Mouse (Mus musculus) heart, postnatal 10 days (tissue): Measurements from ENCODE around the gene Prpf40b. TPM values are rescaled to one million over a fixed set of nuclear protein-coding genes. Genes with fewer than 3 reads are reported as not detected.

Experiments
- DNase-seq, 2 experiments: peaks; one replicate each; pipeline ENCODE4 v3.0.0; 2021
- intact Hi-C: fragments of 180-260 bp; cut with DNase I; formaldehyde crosslinking; loops from one replicate; pipeline ENCODE4 v1.15.1; 2025
- total RNA-seq, 2 experiments: library from RNA; stranded (reverse); gene quantifications; 2 replicates each; pipeline ENCODE4 v1.2.3; 2021

Gene Prpf40b
- total RNA-seq, 2 experiments from 2014 or later, result 30.5 to 38.7 TPM

DNA sequence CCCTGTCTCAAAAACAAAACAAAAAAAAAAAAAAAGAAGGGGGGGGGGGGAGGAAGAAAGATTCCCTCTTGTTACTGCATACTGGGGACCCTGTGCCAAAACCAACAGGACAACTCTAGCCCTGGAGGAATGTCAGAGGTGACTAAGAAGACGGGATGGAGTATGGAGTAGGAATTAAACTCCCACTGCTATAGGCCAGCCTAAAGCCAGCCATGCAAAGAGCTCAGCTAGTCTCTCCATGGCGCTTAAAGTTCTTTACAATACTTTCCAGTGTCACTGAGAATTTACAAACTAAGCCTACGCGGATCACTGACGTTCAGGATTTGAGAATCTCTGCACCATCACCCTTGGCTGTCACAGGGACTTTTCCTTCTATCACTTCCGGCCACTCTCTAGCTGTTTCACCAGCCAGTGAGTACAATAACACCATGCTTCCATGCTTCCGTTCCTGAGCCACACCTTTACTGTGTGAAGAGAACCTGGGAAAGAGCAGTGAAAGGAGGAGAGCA, 69.2 kb downstream of the Prpf40b start:
- intact Hi-C loops, result no loop called here
- no peak for DNase-seq

DNA sequence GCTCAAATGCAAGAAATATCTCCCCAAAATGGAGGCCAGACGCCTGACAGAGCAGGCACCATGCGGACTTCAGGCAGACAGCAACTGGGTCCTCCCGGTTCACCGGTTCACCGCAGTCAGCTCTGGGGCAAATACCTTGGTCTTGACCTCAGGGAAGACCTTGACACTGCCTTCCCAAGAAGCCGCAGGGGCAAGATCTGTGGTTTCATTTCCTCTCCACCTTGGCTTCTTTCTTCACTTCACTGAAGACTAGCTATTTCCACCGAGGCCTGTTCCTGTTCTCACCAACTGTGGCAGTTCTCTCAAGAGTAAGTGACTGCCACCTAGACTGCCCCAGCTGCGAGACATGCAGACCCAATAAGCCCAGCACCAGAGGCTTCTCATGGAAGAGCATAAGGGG, 70.0 kb downstream of the Prpf40b start:
- DNase-seq, result no peak
- intact Hi-C loops, result no loop called here

Other genes starting within 250 kb of the Prpf40b start
- under 1 TPM; 0.27 to 0.53 TPM for gene Prph, start 239.9 kb upstream of the Prpf40b start, total RNA-seq
- gene Troap, start 220.5 kb upstream of the Prpf40b start, total RNA-seq, result 1 to 10 TPM; 6.5 to 6.7 TPM
- gene C1ql4, start 207.3 kb upstream of the Prpf40b start, total RNA-seq, result not detected
- gene Dnajc22, start 201.9 kb upstream of the Prpf40b start, total RNA-seq, result under 1 TPM; 0.37 to 0.98 TPM
- gene Spats2, start 169.2 kb upstream of the Prpf40b start, total RNA-seq, result 10 to 100 TPM; 16.7 to 18.8 TPM
- 1 to 10 TPM in 1 of 2 experiments, under 1 TPM in 1; 0.57 to 1.3 TPM for gene Kcnh3, start 70.2 kb upstream of the Prpf40b start, total RNA-seq
- 10 to 100 TPM; 73.3 to 75.3 TPM for gene Mcrs1, start 43.1 kb upstream of the Prpf40b start, total RNA-seq
- under 1 TPM; 0.14 to 0.15 TPM for gene Fam186b, start 801 bp downstream of the Prpf40b start, total RNA-seq
- 10 to 100 TPM; 40.3 to 43.0 TPM for gene Fmnl3, start 75.4 kb downstream of the Prpf40b start, total RNA-seq
- gene Tmbim6, start 97.8 kb downstream of the Prpf40b start, total RNA-seq, result 100 to 1,000 TPM; 225 to 229 TPM
- 10 to 100 TPM; 17.4 to 25.5 TPM for gene Nckap5l, start 162.7 kb downstream of the Prpf40b start, total RNA-seq
- 1 to 10 TPM; 3.9 to 7.3 TPM for gene Bcdin3d, start 179.6 kb downstream of the Prpf40b start, total RNA-seq
- gene Faim2, start 233.1 kb downstream of the Prpf40b start, total RNA-seq, result under 1 TPM; 0.10 to 0.32 TPM